Mouse (Mus musculus) midbrain, embryonic 14.5 days (tissue): ENCODE measurements around the gene Reep3. TPM values are rescaled to one million over a fixed set of nuclear protein-coding genes. Genes with fewer than 3 reads are reported as not detected.

Experiments
- ATAC-seq: fragments of 200-750 bp; cut with Nextera tagmentation; 2 replicates; pipeline ENCODE4 v1.8.0; 2017; ENCODE audit warnings: moderate number of reproducible peaks, moderate library complexity; ENCODE audit not compliant: low FRiP score, low TSS enrichment
- DNase-seq: peaks from one replicate; pipeline ENCODE4 v3.0.0-alpha.2; 2015
- H3K27ac ChIP-seq: fragments of 300-500 bp; sonication (generic); replicated peaks from 2 replicates; pipeline ENCODE4 v1.5.1; 2014; ENCODE audit warnings: mild to moderate bottlenecking, low read depth, low read length, moderate library complexity
- H3K27me3 ChIP-seq: fragments of 300-500 bp; sonication (generic); 2 replicates; pipeline ENCODE4 v1.6.1; 2014; ENCODE audit warnings: low read length, control low read depth, mixed read lengths; ENCODE audit not compliant: control insufficient read depth, insufficient read depth
- H3K36me3 ChIP-seq: fragments of 300-500 bp; sonication (generic); 2 replicates; pipeline ENCODE4 v1.6.1; 2014; ENCODE audit warnings: low read length, control low read depth; ENCODE audit not compliant: control insufficient read depth, insufficient read depth
- H3K4me1 ChIP-seq: fragments of 300-500 bp; sonication (generic); 2 replicates; pipeline ENCODE4 v1.6.1; 2014; ENCODE audit warnings: mild to moderate bottlenecking, antibody characterized with exemption, low read length, control low read depth; ENCODE audit not compliant: control insufficient read depth, insufficient read depth
- H3K4me2 ChIP-seq: fragments of 300-500 bp; sonication (generic); 2 replicates; pipeline ENCODE4 v1.6.1; 2014; ENCODE audit warnings: mild to moderate bottlenecking, low read length, moderate library complexity
- H3K4me3 ChIP-seq: fragments of 300-500 bp; sonication (generic); replicated peaks from 2 replicates; pipeline ENCODE4 v1.5.1; 2014; ENCODE audit warnings: low read depth, low read length
- H3K9ac ChIP-seq: fragments of 300-500 bp; sonication (generic); replicated peaks from 2 replicates; pipeline ENCODE4 v1.6.1; 2014; ENCODE audit warnings: mild to moderate bottlenecking, low read length, moderate library complexity
- H3K9me3 ChIP-seq: fragments of 300-500 bp; sonication (generic); 2 replicates; pipeline ENCODE4 v1.6.1; 2016; ENCODE audit warnings: low read length, control low read depth, mixed read lengths; ENCODE audit not compliant: control insufficient read depth
- WGBS: fragments of 180-500 bp; shearing (Covaris S2); extraction: QIAGEN DNeasy Blood & Tissue Kit; methylation state at CpG from one replicate; pipeline ENCODE4 v1.1.7; 2014; 5-methylcytosine and 5-hydroxymethylcytosine counted together
- polyA plus RNA-seq: library from polyadenylated mRNA; unstranded; fragments of >200 nt; fragmentation: Nextera tagmentation; extraction: Ambion mirVana; gene quantifications from 2 replicates; pipeline ENCODE4 v1.2.1, GENCODE M21; 2014

The Reep3 gene
- polyA plus RNA-seq, 1 experiment from 2014 or later = 35.5 TPM

DNA sequence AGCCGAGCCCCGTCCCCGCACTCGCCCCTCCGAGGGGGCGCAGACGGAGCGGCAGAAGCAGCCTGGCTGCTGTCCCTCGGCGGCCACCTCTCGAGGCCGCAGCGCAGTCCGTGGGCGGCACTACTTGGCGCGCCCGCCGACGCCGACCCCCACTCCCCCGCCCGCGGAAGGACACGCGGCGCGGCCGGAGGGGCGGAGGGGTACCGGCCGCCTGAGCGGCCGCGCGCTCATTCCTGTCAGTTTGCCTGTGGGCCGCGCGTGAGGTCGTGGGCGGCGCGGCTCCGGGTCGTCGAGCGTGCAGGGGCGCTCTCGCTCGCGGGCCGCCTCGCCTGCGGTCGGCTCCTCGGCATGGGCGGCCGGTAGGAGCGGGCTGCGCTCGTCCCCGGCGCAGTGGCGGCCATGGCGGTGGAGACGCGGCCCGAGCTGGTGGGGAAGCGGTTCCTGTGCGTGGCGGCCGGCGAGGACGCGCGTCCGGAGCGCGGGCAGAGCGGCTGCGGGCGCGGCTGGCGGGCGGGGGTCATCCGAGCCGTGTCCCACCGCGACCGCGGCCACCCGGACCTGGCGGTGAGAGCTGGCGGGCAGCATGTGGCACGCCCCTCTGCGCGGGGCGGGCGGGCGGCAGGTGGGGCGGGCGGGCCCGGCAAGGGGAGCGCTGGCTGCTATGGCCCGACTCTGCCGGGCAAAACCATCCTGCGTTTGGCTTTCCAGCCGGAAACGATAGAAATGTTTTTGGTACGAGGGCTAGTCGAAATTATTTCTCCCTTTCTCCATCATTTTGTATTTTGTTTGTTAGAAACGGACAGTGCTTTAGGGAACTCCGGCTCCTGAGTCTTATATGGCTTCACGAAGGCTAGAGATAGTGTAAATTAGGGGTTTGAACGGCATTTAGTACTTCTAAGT is 30.4 kb upstream of the Reep3 start:
- WGBS = under 1% methylated on average over 104 of the region's 115 CpGs

DNA sequence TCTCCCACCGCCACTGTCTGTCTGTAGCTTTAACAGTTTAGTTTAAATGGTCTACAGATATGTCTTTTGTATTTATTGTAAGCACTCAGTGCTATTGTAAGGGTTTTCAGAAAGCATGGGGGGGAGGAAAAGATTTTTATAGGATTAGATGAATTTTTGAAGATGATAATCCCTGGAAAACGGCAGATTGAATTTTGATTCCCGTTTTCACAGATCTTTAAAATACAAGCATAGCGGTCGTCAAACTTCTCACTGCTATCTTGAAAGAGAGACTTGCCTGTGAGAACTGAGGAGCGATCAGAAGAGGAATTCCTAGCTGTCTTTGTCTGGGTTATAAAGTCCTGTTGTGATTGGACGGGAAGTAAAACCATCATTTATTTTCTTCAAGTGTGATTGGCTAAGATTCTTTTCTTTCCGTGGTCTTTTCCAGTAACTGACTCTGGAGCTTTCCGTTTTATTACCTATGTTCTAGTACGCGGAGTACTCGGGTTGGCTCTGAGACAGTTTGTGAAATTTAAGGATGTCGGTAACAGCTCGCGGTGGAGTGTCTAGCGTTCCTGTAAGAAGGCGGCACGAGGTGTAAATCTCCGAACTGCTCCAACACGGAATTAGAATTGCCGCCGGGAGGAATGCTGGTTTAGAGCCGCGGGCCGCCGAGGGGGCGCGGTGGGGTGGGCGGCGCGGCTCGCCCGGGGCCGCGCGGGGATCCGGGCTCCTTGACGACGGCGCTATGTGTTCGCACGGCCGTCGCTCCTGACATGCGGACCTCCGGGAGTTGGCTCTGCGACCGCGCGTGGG is 29.5 kb upstream of the Reep3 start:
- peak overlapping the region; percentile 87 for H3K9ac ChIP-seq
- H3K9me3 ChIP-seq = no peaks in the 10 kb centered on the region
- peaks cover 15% of the 10 kb centered on the region for H3K4me1 ChIP-seq
- peak overlapping the region; percentile 89 for H3K4me3 ChIP-seq
- peak; percentile 78 for DNase-seq
- peak overlapping the region; percentile 90 for H3K4me2 ChIP-seq
- peak; percentile 76 for ATAC-seq
- H3K36me3 ChIP-seq = no peaks in the 10 kb centered on the region
- H3K27me3 ChIP-seq = no peaks in the 10 kb centered on the region
- WGBS = under 1% methylated on average over 50 of the region's 50 CpGs
- H3K27ac ChIP-seq = peak overlapping the region; percentile 90

More for the DNA sequence above, 30.4 kb upstream of the Reep3 start:
- ATAC-seq = peak; percentile 83
- H3K36me3 ChIP-seq = no peaks in the 10 kb centered on the region
- peaks cover 15% of the 10 kb centered on the region for H3K4me1 ChIP-seq
- peak overlapping the region; percentile 90 for H3K27ac ChIP-seq
- no peaks in the 10 kb centered on the region for H3K9me3 ChIP-seq
- no peaks in the 10 kb centered on the region for H3K27me3 ChIP-seq
- H3K4me2 ChIP-seq = peak overlapping the region; percentile 90
- peak; percentile 87 for DNase-seq
- H3K4me3 ChIP-seq = peak overlapping the region; percentile 89
- peak overlapping the region; percentile 87 for H3K9ac ChIP-seq

DNA sequence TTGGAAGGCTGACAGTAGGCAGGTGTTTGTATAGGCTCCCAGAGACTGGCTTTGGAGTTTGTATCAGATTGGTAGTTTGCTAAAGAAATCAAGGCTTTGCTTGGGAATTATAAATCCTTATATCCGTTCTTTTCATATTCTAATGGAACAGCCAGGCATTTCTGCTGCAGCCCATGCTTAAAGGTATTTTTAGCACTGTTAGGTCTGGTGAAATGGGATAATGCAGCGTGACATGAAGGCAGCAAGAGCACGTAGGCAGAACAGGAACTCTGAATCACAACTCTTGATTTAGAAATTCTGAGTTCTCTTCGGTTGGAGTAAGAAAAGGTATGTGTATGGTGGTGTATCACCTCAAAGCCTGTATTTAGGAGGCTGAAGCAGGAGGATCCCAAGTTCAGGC is 27.4 kb upstream of the Reep3 start:
- Histone ChIP-seq H3K9ac (no peak overlapping the region), H3K36me3 (no peaks in the 10 kb centered on the region), H3K4me1 (peaks cover 12% of the 10 kb centered on the region), H3K9me3 (no peaks in the 10 kb centered on the region), H3K4me3 (no peak overlapping the region), H3K27me3 (no peaks in the 10 kb centered on the region), H3K27ac (no peak overlapping the region), H3K4me2 (no peak overlapping the region)
- ATAC-seq (no peak), DNase-seq (no peak)
- 61% methylated on average over 4 of the region's 4 CpGs for WGBS

DNA sequence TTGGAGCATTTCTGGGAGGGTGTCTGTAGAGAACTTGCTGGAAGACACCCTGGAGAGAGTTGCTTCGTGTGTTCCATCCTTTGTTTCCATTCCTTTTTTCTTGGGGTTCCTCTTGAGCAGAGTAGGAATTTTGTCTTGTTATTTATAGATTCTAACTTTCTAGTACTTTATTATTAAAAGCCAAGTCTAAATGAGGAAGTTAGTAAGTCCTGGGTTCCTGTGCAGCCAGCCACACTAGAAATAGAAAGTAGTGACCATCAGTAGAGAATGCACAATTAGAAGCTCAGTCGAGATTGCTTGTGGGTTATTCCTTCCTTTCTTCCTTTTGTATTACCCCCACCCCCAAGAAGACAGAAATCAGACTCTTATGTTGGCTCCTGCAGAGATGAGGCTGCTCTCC is 27.0 kb upstream of the Reep3 start:
- H3K27me3 ChIP-seq = no peaks in the 10 kb centered on the region
- no peak overlapping the region for H3K4me3 ChIP-seq
- H3K36me3 ChIP-seq = no peaks in the 10 kb centered on the region
- ATAC-seq (no peak), DNase-seq (no peak)
- H3K4me1 ChIP-seq = peaks cover 12% of the 10 kb centered on the region
- no peak overlapping the region for H3K4me2 ChIP-seq
- 43% methylated on average over 2 of the region's 2 CpGs for WGBS
- no peaks in the 10 kb centered on the region for H3K9me3 ChIP-seq
- H3K9ac ChIP-seq = no peak overlapping the region
- no peak overlapping the region for H3K27ac ChIP-seq

DNA sequence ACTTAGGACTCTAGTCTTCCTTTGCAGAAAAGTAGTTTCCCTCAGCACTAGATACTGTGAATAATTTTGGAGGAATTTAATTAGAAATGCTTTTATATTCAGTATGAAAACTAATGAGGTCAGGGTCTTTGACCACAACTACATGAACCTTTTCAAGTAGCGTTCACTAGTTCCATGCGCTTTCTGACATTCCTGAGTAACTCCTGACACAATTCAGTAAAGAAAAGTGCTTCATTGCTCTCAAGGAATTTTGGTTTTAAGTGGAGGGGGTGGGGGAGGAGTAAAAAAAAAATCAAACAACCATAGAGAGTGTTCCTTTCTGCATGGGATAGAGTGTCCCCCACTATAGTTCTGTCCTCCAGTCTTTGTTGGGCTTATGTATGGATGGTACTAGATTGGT is 23.9 kb upstream of the Reep3 start:
- no peak overlapping the region for H3K4me2 ChIP-seq
- no peak overlapping the region for H3K9ac ChIP-seq
- WGBS = 60% methylated on average over 2 of the region's 2 CpGs
- no peaks in the 10 kb centered on the region for H3K36me3 ChIP-seq
- no peak overlapping the region for H3K4me3 ChIP-seq
- no peak for ATAC-seq
- H3K27ac ChIP-seq = no peak overlapping the region
- no peaks in the 10 kb centered on the region for H3K9me3 ChIP-seq
- H3K4me1 ChIP-seq = peaks cover 11% of the 10 kb centered on the region
- no peaks in the 10 kb centered on the region for H3K27me3 ChIP-seq
- no peak for DNase-seq

DNA sequence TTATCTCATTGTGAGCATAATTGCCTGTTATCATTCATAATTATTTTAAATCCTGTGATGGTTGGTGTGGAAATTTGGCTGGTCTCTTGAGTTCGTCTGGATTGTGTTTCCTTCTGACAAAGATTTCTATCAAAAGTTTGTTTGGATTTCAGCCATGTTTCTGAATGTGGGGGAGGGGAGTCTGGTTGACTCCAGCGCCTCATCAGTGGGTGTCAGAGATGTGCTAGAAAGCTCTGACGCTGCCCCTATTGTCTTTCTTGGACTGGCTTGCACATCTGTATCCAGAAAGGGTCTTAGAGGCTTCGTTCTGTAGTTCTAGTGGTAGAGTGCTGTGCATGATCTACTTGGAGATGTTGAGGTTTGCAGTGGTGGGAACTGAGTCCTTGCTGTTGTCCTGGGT is 23.4 kb upstream of the Reep3 start:
- ATAC-seq (no peak), DNase-seq (no peak)
- no peak overlapping the region for H3K4me3 ChIP-seq
- H3K27me3 ChIP-seq = no peaks in the 10 kb centered on the region
- no peak overlapping the region for H3K27ac ChIP-seq
- 68% methylated on average over 4 of the region's 4 CpGs for WGBS
- H3K9me3 ChIP-seq = no peaks in the 10 kb centered on the region
- H3K4me1 ChIP-seq = peaks cover 15% of the 10 kb centered on the region
- H3K9ac ChIP-seq = no peak overlapping the region
- no peaks in the 10 kb centered on the region for H3K36me3 ChIP-seq
- no peak overlapping the region for H3K4me2 ChIP-seq

DNA sequence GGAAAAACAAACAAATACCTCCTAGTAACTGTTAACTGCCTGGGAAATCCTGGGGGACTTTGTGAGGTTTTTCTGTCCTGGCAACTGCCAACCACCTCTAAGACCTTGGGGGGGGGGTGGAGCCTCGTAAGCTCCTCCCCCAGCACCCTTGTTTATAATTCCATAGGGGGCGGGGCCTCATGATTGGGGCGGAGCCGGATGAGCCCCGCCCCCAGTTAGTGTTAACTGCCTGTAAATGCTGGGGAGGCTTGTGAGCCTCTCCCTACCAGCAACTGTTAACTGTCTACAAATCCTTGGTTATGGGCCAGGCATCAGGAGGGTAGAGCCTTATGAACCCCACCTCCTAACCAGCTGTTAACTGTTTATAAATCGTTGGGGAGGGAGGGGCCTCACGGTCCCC is 22.5 kb upstream of the Reep3 start:
- WGBS = 78% methylated on average over 7 of the region's 7 CpGs
- Histone ChIP-seq H3K36me3 (no peaks in the 10 kb centered on the region), H3K9ac (no peak overlapping the region), H3K4me1 (peaks cover 24% of the 10 kb centered on the region), H3K4me3 (no peak overlapping the region), H3K27ac (no peak overlapping the region), H3K27me3 (no peaks in the 10 kb centered on the region), H3K4me2 (no peak overlapping the region), H3K9me3 (no peaks in the 10 kb centered on the region)
- DNase-seq (no peak), ATAC-seq (0 out of 2 replicates have a peak, but pooled peaks have one; percentile 41)

DNA sequence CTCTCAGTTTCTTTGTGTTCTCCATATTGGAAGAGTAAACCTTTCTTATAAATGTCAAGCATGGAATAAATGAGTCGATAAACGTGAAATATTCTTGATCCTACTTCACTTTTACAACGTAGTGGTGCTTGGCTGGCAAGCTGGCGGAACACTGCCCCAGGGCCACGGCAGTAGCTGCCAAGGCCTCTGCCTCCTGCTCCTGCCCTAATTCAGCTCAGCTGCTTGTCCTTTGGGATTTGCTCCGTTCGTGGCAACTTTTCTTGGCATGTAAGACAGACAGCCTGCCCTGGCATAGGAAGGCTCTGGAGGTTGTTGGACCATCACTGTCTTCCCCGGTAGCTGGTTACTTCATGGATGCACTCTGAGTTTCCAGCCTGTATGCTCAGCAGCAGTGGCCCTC is 19.5 kb upstream of the Reep3 start:
- Histone ChIP-seq H3K27ac (peak overlapping the region; percentile 13; the same call in 1 of the 2 replicates), H3K36me3 (no peaks in the 10 kb centered on the region), H3K27me3 (no peaks in the 10 kb centered on the region), H3K4me3 (no peak overlapping the region), H3K4me1 (peaks cover 30% of the 10 kb centered on the region), H3K9me3 (no peaks in the 10 kb centered on the region), H3K4me2 (no peak overlapping the region), H3K9ac (no peak overlapping the region)
- no peak for ATAC-seq
- 51% methylated on average over 8 of the region's 8 CpGs for WGBS
- no peak for DNase-seq
